Mouse (Mus musculus) gonadal fat pad, adult 2 months (tissue): ENCODE measurements around the gene Lmtk2. TPM values are rescaled to one million over a fixed set of nuclear protein-coding genes. Genes with fewer than 3 reads are reported as not detected.

Experiments used
- DNase-seq: peaks from one replicate; pipeline ENCODE4 v3.0.0-alpha.2; 2012; ENCODE audit warnings: low read depth
- polyA plus RNA-seq: library from polyadenylated mRNA; depleted of rRNA; stranded (reverse); fragments of >200 nt; gene quantifications from 2 replicates; pipeline ENCODE4 v1.2.3, GENCODE M21; 2012

The Lmtk2 gene
- polyA plus RNA-seq, 1 experiment: 11.7 TPM

- DNase-seq: peak; percentile 46
Observed at GRCm38 (mm10) chr5:144109201-144109600, 9.0 kb downstream of the Lmtk2 start.

GRCm38 (mm10) chr5:144112574-144113438, 12.6 kb downstream of the Lmtk2 start:
- DNase-seq: no peak

- no peak for DNase-seq
Observed at GRCm38 (mm10) chr5:144114068-144114467, 13.8 kb downstream of the Lmtk2 start.

- peak; percentile 52 for DNase-seq
Observed at GRCm38 (mm10) chr5:144114970-144115627, 14.9 kb downstream of the Lmtk2 start.

- DNase-seq: no peak
Observed at GRCm38 (mm10) chr5:144115628-144115977, 15.4 kb downstream of the Lmtk2 start.

GRCm38 (mm10) chr5:144118271-144118670, 18.0 kb downstream of the Lmtk2 start:
- DNase-seq: no peak

- DNase-seq: no peak
Observed at GRCm38 (mm10) chr5:144119286-144119685, 19.1 kb downstream of the Lmtk2 start.

GRCm38 (mm10) chr5:144121489-144121888, 21.3 kb downstream of the Lmtk2 start:
- DNase-seq: no peak

GRCm38 (mm10) chr5:144125979-144126755, 25.9 kb downstream of the Lmtk2 start:
- DNase-seq: no peak

- DNase-seq: no peak
Observed at GRCm38 (mm10) chr5:144143531-144143930, 43.3 kb downstream of the Lmtk2 start.

GRCm38 (mm10) chr5:144146898-144147297, 46.7 kb downstream of the Lmtk2 start:
- DNase-seq: no peak

- no peak for DNase-seq
Observed at GRCm38 (mm10) chr5:144149530-144149929, 49.3 kb downstream of the Lmtk2 start.

- DNase-seq: no peak
Observed at GRCm38 (mm10) chr5:144151270-144151669, 51.0 kb downstream of the Lmtk2 start.

GRCm38 (mm10) chr5:144154528-144154927, 54.3 kb downstream of the Lmtk2 start:
- DNase-seq: no peak

- DNase-seq: peak; percentile 95
Observed at GRCm38 (mm10) chr5:144158604-144159003, 58.4 kb downstream of the Lmtk2 start.

- DNase-seq: no peak
Observed at GRCm38 (mm10) chr5:144159137-144159536, 58.9 kb downstream of the Lmtk2 start.

- DNase-seq: no peak
Observed at GRCm38 (mm10) chr5:144162080-144162812, 62.0 kb downstream of the Lmtk2 start.

- peak; percentile 77 for DNase-seq
Observed at GRCm38 (mm10) chr5:144162813-144163517, 62.7 kb downstream of the Lmtk2 start.

- no peak for DNase-seq
Observed at GRCm38 (mm10) chr5:144165756-144166155, 65.5 kb downstream of the Lmtk2 start.

GRCm38 (mm10) chr5:144169275-144169975, 69.2 kb downstream of the Lmtk2 start:
- no peak for DNase-seq
